Mouse (Mus musculus): ENCODE results near the gene Chid1.

Gene Chid1

GRCm38 (mm10) chr7:141476226-141476980 lies 63.3 kb downstream of the Chid1 start:
- no peak for DNase-seq (ENCODE audit: low spot score in 2 of 2)

GRCm38 (mm10) chr7:141475805-141476158 lies 63.9 kb downstream of the Chid1 start:
- DNase-seq (ENCODE audit: low spot score in 2 of 2), result no peak

GRCm38 (mm10) chr7:141475011-141475804 lies 64.4 kb downstream of the Chid1 start, which contains the start of the genes Polr2l and Tspan4:
Polr2l (minus strand) TSS chr7:141475132.
Tspan4 (plus strand) TSS chr7:141475240.
- peak; percentile 86 to 96 for DNase-seq (ENCODE audit: low spot score in 2 of 2)

- no peak for DNase-seq (ENCODE audit: low spot score in 2 of 2)
Measured at GRCm38 (mm10) chr7:141474160-141474559, 65.5 kb downstream of the Chid1 start.

- no peak for DNase-seq (ENCODE audit: low spot score in 2 of 2)
Measured at GRCm38 (mm10) chr7:141472763-141473162, 66.9 kb downstream of the Chid1 start.

GRCm38 (mm10) chr7:141472226-141472625 lies 67.4 kb downstream of the Chid1 start:
- no peak for DNase-seq (ENCODE audit: low spot score in 2 of 2)

- no peak for DNase-seq (ENCODE audit: low spot score in 2 of 2)
Measured at GRCm38 (mm10) chr7:141471236-141471635, 68.4 kb downstream of the Chid1 start.

GRCm38 (mm10) chr7:141470637-141470944 lies 69.1 kb downstream of the Chid1 start:
- no peak for DNase-seq (ENCODE audit: low spot score in 2 of 2)

- no peak for DNase-seq (ENCODE audit: low spot score in 2 of 2)
Measured at GRCm38 (mm10) chr7:141469901-141470636, 69.6 kb downstream of the Chid1 start.

GRCm38 (mm10) chr7:141469352-141469751 lies 70.3 kb downstream of the Chid1 start:
- peak in 1 of 2 experiments; percentile 59 for DNase-seq (ENCODE audit: low spot score in 2 of 2)

GRCm38 (mm10) chr7:141468522-141469211 lies 71.0 kb downstream of the Chid1 start:
- DNase-seq (ENCODE audit: low spot score in 2 of 2), result peak; percentile 68 to 74

- peak in 1 of 2 experiments; percentile 66 for DNase-seq (ENCODE audit: low spot score in 2 of 2)
Measured at GRCm38 (mm10) chr7:141468164-141468521, 71.5 kb downstream of the Chid1 start.

GRCm38 (mm10) chr7:141467230-141468030 lies 72.2 kb downstream of the Chid1 start, which contains the start of gene Cd151:
Cd151 (plus strand) TSS chr7:141467392.
- peak; percentile 91 to 95 for DNase-seq (ENCODE audit: low spot score in 2 of 2)

- DNase-seq (ENCODE audit: low spot score in 2 of 2), result no peak
Measured at GRCm38 (mm10) chr7:141466607-141467148, 73.0 kb downstream of the Chid1 start.

- DNase-seq (ENCODE audit: low spot score in 2 of 2), result no peak
Measured at GRCm38 (mm10) chr7:141466045-141466394, 73.6 kb downstream of the Chid1 start.

- peak in 1 of 2 experiments; percentile 66 for DNase-seq (ENCODE audit: low spot score in 2 of 2)
Measured at GRCm38 (mm10) chr7:141465388-141466044, 74.1 kb downstream of the Chid1 start.

GRCm38 (mm10) chr7:141464603-141465201 lies 75.0 kb downstream of the Chid1 start:
- DNase-seq (ENCODE audit: low spot score in 2 of 2), result peak; percentile 42 to 78

GRCm38 (mm10) chr7:141463824-141464602 lies 75.6 kb downstream of the Chid1 start:
- DNase-seq (ENCODE audit: low spot score in 2 of 2), result peak in 1 of 2 experiments; percentile 61

- no peak for DNase-seq (ENCODE audit: low spot score in 2 of 2)
Measured at GRCm38 (mm10) chr7:141462333-141462821, 77.3 kb downstream of the Chid1 start.
